Mouse (Mus musculus): ENCODE results near the gene Adgrg7.

GRCm38 (mm10) chr16:56717224-56718200 lies 78.1 kb downstream of the Adgrg7 start, which contains the start of gene Tfg:
- TF ChIP-seq EP300 (optimal IDR thresholded peaks at IDR 0.05) (no peak), CTCF (IDR thresholded peaks at IDR 0.05; ENCODE audit: low read depth) (no peak)

Data from stomach, postnatal 0 days (tissue).